Mouse (Mus musculus) G1E (cell line): Measurements from ENCODE around the gene Tmem143.
"Not testable (repeated sequence)": the region's sequence is repeated elsewhere in the genome, so short reads cannot be mapped to it uniquely, and the experiment has no call there.

ENCODE experiments used
- CTCF ChIP-seq: IDR thresholded peaks from 2 replicates; pipeline ENCODE4 v1.5.1; 2012; ENCODE audit warnings: low read depth, low read length, inconsistent platforms, mixed read lengths
- GATA1 ChIP-seq: IDR thresholded peaks from 2 replicates; pipeline ENCODE4 v1.6.1; 2012; ENCODE audit warnings: borderline replicate concordance, low read length, inconsistent platforms, mixed read lengths
- GATA2 ChIP-seq: IDR thresholded peaks from 2 replicates; pipeline ENCODE4 v1.6.1; 2012; ENCODE audit warnings: low read depth, low read length, inconsistent platforms, borderline replicate concordance
- POLR2AphosphoS5 ChIP-seq: IDR thresholded peaks from 2 replicates; pipeline ENCODE4 v1.6.1; 2012; ENCODE audit warnings: low read depth, low read length, inconsistent platforms; ENCODE audit not compliant: insufficient replicate concordance
- TAL1 ChIP-seq: conservative IDR thresholded peaks from 2 replicates; pipeline ENCODE4 v1.6.1; 2012; ENCODE audit warnings: low read depth, low read length, inconsistent platforms, mixed read lengths

GRCm38 (mm10) chr7:45898125-45898524 is 1.4 kb downstream of the Tmem143 start:
- not testable (repeated sequence) for TF ChIP-seq CTCF, POLR2AphosphoS5, TAL1, GATA1, GATA2
